Mouse (Mus musculus) colon, adult 2 months (tissue): ENCODE data around the gene Gm3512. TPM values are rescaled to one million over a fixed set of nuclear protein-coding genes. Genes with fewer than 3 reads are reported as not detected.

Experiments
- polyA plus RNA-seq: library from polyadenylated mRNA; depleted of rRNA; stranded (reverse); fragments of >200 nt; gene quantifications from 2 replicates; pipeline ENCODE4 v1.2.3, GENCODE M21; 2012; rRNA removed

Gm3512 gene
- polyA plus RNA-seq: not detected in 2 replicates

GRCm38 (mm10) chr14:7174483-7174971 lies at the start of gene Gm3512:
TSS of gene Gm3512 (minus strand) at chr14:7174533.

DNA sequence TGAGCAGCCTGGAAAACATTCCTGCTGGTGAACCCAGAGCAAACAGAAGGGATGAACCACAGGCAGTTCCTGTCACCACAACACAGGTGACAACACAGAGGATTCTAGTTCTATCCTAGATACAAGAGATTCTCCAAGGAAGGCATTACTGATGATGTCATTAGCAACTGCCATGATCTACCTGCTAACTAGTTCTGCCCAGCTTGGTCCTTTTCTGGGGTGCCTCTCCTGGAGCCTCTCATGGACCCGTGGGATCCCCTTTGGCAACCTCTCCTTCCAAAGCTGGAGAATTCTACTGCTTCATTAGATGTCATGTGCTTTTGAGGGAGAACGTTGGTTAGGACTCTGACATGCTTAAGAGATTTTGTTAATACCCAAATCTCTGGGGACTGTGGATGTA lies 20.1 kb upstream of the Gm3512 start, which contains the start of gene Gm16434:
Gene Gm16434, minus strand, starts transcription at position 101 of the 400 bp plus-strand sequence.

GRCm38 (mm10) chr14:7125312-7125711 lies 49.0 kb downstream of the Gm3512 start, which contains the start of gene Gm6676:
TSS of gene Gm6676 (minus strand) at chr14:7125412.

Other genes with a start within 250 kb of the Gm3512 start
- not detected in 2 replicates for gene Gm6356, start 200.7 kb downstream of the Gm3512 start, polyA plus RNA-seq
- not detected in 2 replicates for gene Gm10406, start 147.1 kb downstream of the Gm3512 start, polyA plus RNA-seq
- gene Gm3685, start 129.6 kb downstream of the Gm3512 start, polyA plus RNA-seq: not detected in 2 replicates
- gene Gm3696, start 73.9 kb downstream of the Gm3512 start, polyA plus RNA-seq: not detected in 2 replicates
- gene Gm6676, start 49.1 kb downstream of the Gm3512 start, polyA plus RNA-seq: not detected in 2 replicates
- not detected in 2 replicates for gene Gm16434, start 20.0 kb upstream of the Gm3512 start, polyA plus RNA-seq
- gene Gm3727, start 90.2 kb upstream of the Gm3512 start, polyA plus RNA-seq: not detected in 2 replicates
- gene Gm3739, start 140.5 kb upstream of the Gm3512 start, polyA plus RNA-seq: 0.13 TPM in 1 of 2 replicates, not detected in the other
- not detected in 2 replicates for gene Gm5797, start 157.9 kb upstream of the Gm3512 start, polyA plus RNA-seq
- gene Gm8374, start 190.6 kb upstream of the Gm3512 start, polyA plus RNA-seq: not detected in 2 replicates